Mouse (Mus musculus): ENCODE results near the gene Amz1. TPM values are rescaled to one million over a fixed set of nuclear protein-coding genes. Genes with fewer than 3 reads are reported as not detected.

Amz1 gene
- total RNA-seq, 2 experiments from 2014 or later = 0.47 to 0.75 TPM

DNA sequence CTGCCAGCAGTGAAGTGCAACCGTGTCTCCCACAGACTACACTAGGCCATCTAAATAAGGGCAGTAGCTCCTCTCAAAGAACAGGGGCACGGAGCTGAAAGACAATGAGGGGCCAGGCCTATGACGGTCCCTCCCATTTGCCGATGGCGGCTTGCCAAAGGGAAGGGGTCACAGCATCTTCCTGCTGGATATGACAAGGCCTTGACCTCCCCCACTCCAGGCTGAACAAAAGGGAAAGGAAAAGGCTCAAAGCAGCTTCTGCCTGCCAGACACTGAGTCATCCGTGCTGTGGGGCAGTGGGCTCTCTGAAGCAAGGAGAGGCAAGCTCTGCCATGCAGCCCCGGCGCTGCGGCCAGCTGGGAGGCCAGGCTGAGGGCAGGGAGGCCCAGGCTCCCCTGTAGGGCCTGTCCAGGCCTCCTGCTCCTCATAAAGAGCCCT lies 43.8 kb downstream of the Amz1 start:
- DNase-seq = peak; percentile 86 to 92

- DNase-seq = peak; percentile 43 to 49
Observed at GRCm38 (mm10) chr5:140768333-140768732, 44.4 kb downstream of the Amz1 start.

DNA sequence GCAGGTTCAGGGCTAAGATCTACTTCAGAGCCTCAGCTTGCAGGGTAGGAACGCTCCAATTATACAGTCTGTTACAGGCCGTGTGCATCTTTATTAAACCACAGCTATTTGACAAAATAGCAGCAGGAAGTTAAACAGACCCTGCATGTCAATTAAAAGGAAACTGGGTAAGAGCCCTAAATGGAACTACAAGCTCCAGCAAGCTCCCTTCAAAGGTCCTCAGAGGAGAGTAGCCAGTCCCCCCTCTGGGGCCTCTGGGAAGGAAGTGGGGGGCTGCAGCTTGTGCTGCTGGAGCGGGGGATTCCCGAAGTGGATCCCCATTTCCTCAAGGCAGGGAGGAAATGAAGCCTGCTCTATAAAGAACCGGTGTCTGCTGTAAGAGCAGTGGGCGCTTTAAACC lies 47.7 kb downstream of the Amz1 start:
- DNase-seq = peak in 1 of 2 experiments; percentile 33

GRCm38 (mm10) chr5:140772158-140772557 lies 48.2 kb downstream of the Amz1 start:
- DNase-seq = no peak

GRCm38 (mm10) chr5:140775111-140775510 lies 51.2 kb downstream of the Amz1 start:
- no peak for DNase-seq

DNA sequence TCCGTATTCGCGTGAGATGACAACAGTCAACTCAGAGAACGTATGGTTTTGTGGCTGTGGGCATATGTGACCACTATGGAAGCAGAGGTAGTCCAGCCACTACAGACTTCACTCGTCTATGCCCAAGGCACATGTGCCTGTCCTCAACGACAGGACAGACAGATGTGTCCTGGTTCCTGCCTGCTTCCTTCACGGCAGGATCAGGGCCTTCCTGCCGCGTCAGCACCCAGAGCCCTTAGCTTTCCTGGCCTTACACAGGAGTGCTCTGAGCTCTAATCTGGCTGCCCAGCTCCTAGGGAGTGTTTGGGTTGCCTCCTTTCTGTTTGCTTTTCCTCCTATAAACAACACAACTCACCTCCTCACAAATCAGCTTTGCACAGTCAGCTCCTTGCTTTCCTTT lies 53.0 kb downstream of the Amz1 start:
- no peak for DNase-seq

DNA sequence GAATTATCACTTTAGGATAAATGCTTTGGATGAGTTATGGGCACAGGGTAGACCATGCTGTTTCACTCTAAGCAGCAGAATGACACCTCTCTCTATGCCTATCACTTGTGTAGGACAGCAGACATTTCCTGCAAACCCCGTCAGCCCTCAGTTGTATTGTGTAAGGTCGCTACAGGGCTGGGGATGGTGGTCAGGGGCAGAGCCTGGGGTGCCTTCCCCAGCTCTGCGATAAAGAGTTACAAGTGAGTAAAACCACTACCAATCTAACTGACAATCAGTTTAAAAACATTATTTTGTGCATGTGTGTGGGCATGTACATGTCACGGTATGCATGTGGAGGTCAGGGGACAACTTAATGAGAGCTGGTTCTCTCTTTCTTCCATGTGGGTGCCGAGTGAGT lies 57.2 kb downstream of the Amz1 start:
- DNase-seq = no peak

GRCm38 (mm10) chr5:140781886-140782572 lies 58.1 kb downstream of the Amz1 start:
- no peak for DNase-seq

DNA sequence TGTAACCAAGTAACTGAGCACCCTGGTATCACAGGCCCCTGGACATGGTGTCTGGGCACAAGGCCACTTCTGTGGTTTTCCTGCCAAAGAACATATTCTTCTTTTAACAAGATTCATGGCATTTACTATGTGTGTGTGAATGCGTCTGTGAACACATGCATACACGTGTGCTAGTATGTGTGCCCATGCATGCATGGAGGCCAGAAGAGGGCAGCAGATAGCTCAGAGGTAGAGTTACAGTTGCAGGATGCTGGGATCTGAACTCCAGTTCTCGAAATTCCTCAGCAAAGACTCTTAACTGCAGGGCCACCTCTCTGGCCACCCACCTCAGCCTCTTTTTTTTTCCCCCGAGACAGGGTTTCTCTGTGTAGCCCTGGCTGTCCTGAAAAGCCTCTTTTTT lies 59.6 kb downstream of the Amz1 start:
- no peak for DNase-seq

DNA sequence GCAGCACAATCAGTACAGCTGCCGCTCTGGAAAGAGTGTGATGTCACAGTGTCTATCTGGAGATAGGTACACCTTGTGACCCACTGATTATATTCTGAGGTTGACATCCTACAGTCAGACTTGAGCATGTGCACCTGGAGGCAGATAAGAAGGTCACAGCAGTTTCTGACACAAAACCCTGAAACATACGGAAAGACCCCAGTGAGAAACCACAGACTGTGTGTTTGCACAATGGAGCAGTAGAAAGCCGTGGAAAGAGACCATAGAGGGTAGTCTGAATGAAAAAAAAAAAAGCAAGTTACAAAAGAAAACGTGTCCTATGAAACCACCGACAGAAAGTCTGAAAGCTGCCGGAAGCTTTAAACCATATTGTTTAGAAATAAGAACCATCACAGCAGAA lies 60.4 kb downstream of the Amz1 start:
- DNase-seq = no peak

DNA sequence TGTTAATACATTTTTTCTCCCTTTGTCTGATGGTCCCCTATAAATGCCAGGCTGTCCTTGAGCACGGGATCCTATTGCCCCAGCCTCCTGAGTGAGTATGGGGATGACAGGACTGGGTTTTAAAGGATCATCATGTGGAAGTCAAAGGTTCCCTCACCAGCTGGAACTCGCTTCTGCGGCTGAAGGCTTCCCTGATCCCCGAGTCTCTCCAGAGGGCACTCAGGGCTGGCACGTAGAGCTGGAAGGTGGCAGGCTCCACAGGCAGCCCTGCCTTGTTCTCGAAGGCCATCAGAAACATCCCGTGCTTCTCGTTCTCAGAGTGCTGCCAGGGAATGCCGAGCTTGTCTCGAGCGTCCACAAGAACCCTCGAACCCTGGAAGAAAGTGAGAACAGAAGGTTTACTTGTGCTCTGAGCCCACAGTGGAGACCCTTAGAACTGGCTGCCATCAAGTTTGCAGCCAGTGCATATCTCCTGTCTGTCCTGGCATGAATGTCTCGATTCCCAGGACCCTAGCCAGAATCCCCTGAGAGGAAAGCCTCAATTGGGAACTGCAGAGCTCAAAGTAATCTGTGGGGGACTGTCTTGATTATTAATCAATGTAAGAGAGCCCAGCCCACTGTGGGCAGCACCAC lies 61.4 kb downstream of the Amz1 start:
- peak in 1 of 2 experiments; percentile 67 for DNase-seq

- no peak for DNase-seq
Observed at GRCm38 (mm10) chr5:140789561-140789960, 65.6 kb downstream of the Amz1 start.

- DNase-seq = no peak
Observed at GRCm38 (mm10) chr5:140790392-140790791, 66.5 kb downstream of the Amz1 start.

DNA sequence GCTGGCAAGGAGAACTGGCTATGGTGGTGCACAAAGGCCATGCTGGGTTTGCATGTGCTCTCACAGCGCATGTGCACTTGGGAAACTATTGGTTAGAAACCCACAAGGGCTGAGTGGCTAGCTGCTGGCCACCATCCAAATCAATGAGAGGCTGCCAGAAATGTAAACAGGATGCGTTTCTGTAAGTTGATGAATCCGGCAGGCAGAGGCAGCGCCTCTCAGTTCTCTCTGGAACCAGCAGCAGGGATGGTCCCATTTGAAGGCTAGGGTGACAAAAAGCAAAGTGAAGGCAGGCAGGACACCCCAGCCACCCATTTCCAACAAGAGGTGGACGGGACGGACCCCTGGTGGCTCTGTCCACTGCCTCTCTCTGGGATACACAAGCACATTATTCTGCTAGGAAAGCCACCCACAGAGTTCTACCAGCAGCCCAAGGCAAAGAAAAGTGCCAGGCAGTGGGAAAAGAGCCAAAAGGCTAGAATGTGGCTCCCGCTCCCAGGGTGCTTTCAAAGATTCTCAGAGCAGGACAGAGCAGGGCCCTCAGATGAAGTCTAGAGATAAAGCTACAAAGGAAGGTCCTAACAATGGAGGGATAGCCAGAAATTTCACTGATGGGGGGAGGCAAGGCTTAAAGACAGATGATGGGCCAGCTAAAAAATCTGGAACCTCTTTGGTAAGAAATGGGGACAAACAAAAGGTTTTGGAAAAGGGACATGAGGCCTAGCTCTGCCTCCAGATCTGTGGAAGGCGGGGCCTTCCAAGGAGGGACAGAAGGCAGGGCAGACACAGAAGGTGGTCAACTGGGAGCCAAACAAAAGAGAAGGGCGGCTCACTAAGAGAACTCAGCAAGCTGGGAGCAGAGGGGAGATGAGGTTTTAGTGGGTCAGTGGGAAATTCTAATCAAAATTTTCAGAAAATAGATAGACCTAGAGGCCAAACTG lies 67.3 kb downstream of the Amz1 start:
- peak; percentile 67 to 73 for DNase-seq

- DNase-seq = no peak
Observed at GRCm38 (mm10) chr5:140792233-140792632, 68.3 kb downstream of the Amz1 start.

GRCm38 (mm10) chr5:140794753-140795152 lies 70.8 kb downstream of the Amz1 start:
- DNase-seq = peak; percentile 73

DNA sequence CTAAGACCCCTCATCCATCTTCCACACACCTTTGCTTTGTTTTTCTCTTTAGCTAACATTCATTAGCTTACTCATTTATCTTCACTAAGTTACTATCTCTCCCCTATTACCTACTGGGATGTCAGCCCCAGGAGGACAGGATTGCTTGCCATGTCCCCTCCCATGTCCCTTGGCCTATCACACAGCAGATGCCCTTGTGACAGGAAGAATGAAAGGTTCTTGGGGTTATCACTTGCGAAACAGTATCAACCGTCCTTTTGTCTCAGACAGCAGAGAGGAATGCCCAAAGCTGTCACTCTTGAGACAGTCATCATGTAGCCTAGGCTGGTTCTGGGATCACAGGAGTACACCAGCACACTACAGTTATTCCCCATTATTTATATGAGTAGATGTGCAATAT lies 71.2 kb downstream of the Amz1 start:
- peak; percentile 60 to 73 for DNase-seq

DNA sequence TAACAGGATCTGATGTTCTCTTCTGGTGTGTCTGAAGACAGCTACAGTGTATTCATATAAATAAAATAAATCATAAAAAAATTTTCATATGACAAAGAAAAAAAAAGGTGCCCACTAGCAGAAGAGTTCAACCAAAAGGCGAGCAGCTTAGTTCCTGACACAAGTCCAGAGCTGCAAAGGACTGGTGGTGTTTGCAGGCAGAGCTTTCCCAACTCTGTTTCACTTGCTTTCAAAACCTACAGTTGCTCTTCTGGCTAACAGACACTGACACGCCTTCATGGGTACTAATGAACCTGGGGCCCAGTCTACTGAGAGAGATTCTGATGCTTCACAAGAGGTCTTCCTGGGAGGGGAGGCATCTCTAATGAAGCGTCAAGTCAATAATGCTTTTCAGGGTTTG lies 72.1 kb downstream of the Amz1 start:
- DNase-seq = no peak

GRCm38 (mm10) chr5:140798158-140798557 lies 74.2 kb downstream of the Amz1 start:
- peak; percentile 80 to 89 for DNase-seq

DNA sequence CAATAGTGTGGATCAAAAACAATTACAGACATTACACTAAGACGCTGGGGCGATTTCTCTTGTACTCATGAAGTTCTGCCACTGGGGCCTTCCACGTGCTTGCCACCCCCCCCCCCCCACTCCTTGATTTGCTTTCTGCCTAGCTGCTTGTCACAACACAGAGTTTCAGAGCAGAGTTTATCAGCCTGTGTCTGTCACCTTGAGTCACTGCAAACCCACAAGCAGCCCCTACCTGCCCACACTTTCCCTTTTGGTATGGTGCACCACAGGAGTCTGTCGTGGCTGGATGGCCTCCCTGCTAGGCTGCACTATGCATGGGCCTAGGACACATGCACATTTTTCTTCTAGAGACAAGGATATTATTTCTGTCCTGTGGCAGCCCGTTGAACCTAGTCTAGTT lies 74.8 kb downstream of the Amz1 start:
- DNase-seq = no peak

GRCm38 (mm10) chr5:140799190-140799589 lies 75.3 kb downstream of the Amz1 start:
- no peak for DNase-seq

DNA sequence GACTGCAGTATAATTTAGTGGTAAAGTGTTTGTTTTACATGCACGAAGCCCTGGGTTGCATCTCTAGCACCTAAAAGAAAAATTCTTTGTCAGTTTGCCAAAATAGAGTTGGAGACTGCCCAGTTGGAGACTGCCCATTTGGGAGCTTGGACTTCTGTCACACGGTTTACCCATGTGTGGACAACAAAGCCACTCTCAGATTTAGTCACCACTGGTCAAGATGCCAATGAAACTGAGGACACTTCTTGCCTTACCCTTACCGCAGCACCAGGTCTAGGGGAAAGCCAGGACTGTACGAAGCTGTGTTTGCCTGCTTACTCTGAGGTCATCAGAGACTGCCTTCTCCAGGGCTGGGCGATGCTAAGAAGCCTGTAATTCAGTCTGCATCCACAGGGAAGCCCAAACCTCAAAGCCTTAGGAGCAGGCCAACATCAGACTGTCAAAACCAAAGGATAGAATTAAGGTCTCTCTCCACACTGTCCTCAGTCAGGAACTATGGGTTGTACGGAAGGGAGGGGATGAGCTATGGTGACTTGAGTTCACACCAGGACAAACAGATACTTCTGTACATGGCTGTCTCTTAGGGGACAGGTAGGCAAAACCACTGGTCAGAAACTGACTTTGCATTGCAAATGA lies 76.5 kb downstream of the Amz1 start:
- DNase-seq = peak; percentile 65 to 68

Data from heart, adult 18-20 months (tissue).